Mouse (Mus musculus) intestine, embryonic 16.5 days (tissue): ENCODE data around the gene 5430427O19Rik. TPM values are rescaled to one million over a fixed set of nuclear protein-coding genes. Genes with fewer than 3 reads are reported as not detected.

Experiments
- polyA plus RNA-seq: library from polyadenylated mRNA; unstranded; fragments of >200 nt; fragmentation: Nextera tagmentation; extraction: Ambion mirVana; gene quantifications from 2 replicates; pipeline ENCODE4 v1.2.1, GENCODE M21; 2015

The 5430427O19Rik gene
- polyA plus RNA-seq, 1 experiment from 2014 or later = 0.17 TPM

Other genes with a start within 250 kb of the 5430427O19Rik start
- gene Gk, start 93.5 kb upstream of the 5430427O19Rik start, polyA plus RNA-seq = 39.3 and 55.9 TPM in 2 replicates
- gene Samt3, start 173.8 kb downstream of the 5430427O19Rik start, polyA plus RNA-seq = not detected in 2 replicates